Mouse (Mus musculus): Measurements from ENCODE around the gene Lrrc2. TPM values are rescaled to one million over a fixed set of nuclear protein-coding genes. Genes with fewer than 3 reads are reported as not detected.

Lrrc2 gene
- polyA plus RNA-seq, 1 experiment from 2014 or later, result not detected

- H3K4me1 ChIP-seq (ENCODE audit: control insufficient read depth, insufficient read depth, low read length), result no peaks in the 10 kb centered on the region
- no peak overlapping the region for H3K4me3 ChIP-seq (ENCODE audit: low read depth, low read length)
- H3K9me3 ChIP-seq (ENCODE audit: control insufficient read depth, low read depth, low read length), result no peaks in the 10 kb centered on the region
- no peak for ATAC-seq (ENCODE audit: insufficient number of reproducible peaks, insufficient read depth, low FRiP score, low read depth)
- H3K27me3 ChIP-seq (ENCODE audit: control insufficient read depth, insufficient read depth, low read length), result no peaks in the 10 kb centered on the region
- no peak overlapping the region for H3K4me2 ChIP-seq (replicated peaks; ENCODE audit: low read depth, low read length)
- H3K9ac ChIP-seq (replicated peaks; ENCODE audit: low read depth, low read length), result no peak overlapping the region
- no peak overlapping the region for H3K27ac ChIP-seq (ENCODE audit: low read length)
- no peaks in the 10 kb centered on the region for H3K36me3 ChIP-seq (ENCODE audit: control insufficient read depth, insufficient read depth, low read length)
- 90% methylated on average over 8 of the region's 8 CpGs for WGBS
These were observed 12.3 kb downstream of the Lrrc2 start for GRCm38 (mm10) chr9:110963566-110964115.

- H3K4me1 ChIP-seq (ENCODE audit: control insufficient read depth, insufficient read depth, low read length), result no peaks in the 10 kb centered on the region
- 89% methylated on average over 22 of the region's 22 CpGs for WGBS
- no peak overlapping the region for H3K4me3 ChIP-seq (ENCODE audit: low read depth, low read length)
- H3K36me3 ChIP-seq (ENCODE audit: control insufficient read depth, insufficient read depth, low read length), result no peaks in the 10 kb centered on the region
- H3K9ac ChIP-seq (replicated peaks; ENCODE audit: low read depth, low read length), result no peak overlapping the region
- no peaks in the 10 kb centered on the region for H3K27me3 ChIP-seq (ENCODE audit: control insufficient read depth, insufficient read depth, low read length)
- no peak for ATAC-seq (ENCODE audit: insufficient number of reproducible peaks, insufficient read depth, low FRiP score, low read depth)
- H3K4me2 ChIP-seq (replicated peaks; ENCODE audit: low read depth, low read length), result no peak overlapping the region
- H3K9me3 ChIP-seq (ENCODE audit: control insufficient read depth, low read depth, low read length), result no peaks in the 10 kb centered on the region
- no peak overlapping the region for H3K27ac ChIP-seq (ENCODE audit: low read length)
These were observed 13.9 kb downstream of the Lrrc2 start for GRCm38 (mm10) chr9:110965062-110965909.

- Histone ChIP-seq H3K27ac (ENCODE audit: low read length) (no peak overlapping the region), H3K9me3 (ENCODE audit: control insufficient read depth, low read depth, low read length) (no peaks in the 10 kb centered on the region), H3K9ac (replicated peaks; ENCODE audit: low read depth, low read length) (no peak overlapping the region), H3K4me2 (replicated peaks; ENCODE audit: low read depth, low read length) (no peak overlapping the region), H3K27me3 (ENCODE audit: control insufficient read depth, insufficient read depth, low read length) (no peaks in the 10 kb centered on the region), H3K36me3 (ENCODE audit: control insufficient read depth, insufficient read depth, low read length) (no peaks in the 10 kb centered on the region), H3K4me3 (ENCODE audit: low read depth, low read length) (no peak overlapping the region), H3K4me1 (ENCODE audit: control insufficient read depth, insufficient read depth, low read length) (no peaks in the 10 kb centered on the region)
- no peak for ATAC-seq (ENCODE audit: insufficient number of reproducible peaks, insufficient read depth, low FRiP score, low read depth)
- 80% methylated on average over 2 of the region's 2 CpGs for WGBS
These were observed 14.5 kb downstream of the Lrrc2 start for GRCm38 (mm10) chr9:110965910-110966231.

- Histone ChIP-seq H3K36me3 (ENCODE audit: control insufficient read depth, insufficient read depth, low read length) (no peaks in the 10 kb centered on the region), H3K27ac (ENCODE audit: low read length) (no peak overlapping the region), H3K9me3 (ENCODE audit: control insufficient read depth, low read depth, low read length) (no peaks in the 10 kb centered on the region), H3K27me3 (ENCODE audit: control insufficient read depth, insufficient read depth, low read length) (no peaks in the 10 kb centered on the region), H3K9ac (replicated peaks; ENCODE audit: low read depth, low read length) (no peak overlapping the region), H3K4me1 (ENCODE audit: control insufficient read depth, insufficient read depth, low read length) (no peaks in the 10 kb centered on the region), H3K4me3 (ENCODE audit: low read depth, low read length) (no peak overlapping the region), H3K4me2 (replicated peaks; ENCODE audit: low read depth, low read length) (no peak overlapping the region)
- 90% methylated on average over 11 of the region's 11 CpGs for WGBS
- no peak for ATAC-seq (ENCODE audit: insufficient number of reproducible peaks, insufficient read depth, low FRiP score, low read depth)
These were observed 28.1 kb downstream of the Lrrc2 start for GRCm38 (mm10) chr9:110979411-110979810.

- H3K4me2 ChIP-seq (replicated peaks; ENCODE audit: low read depth, low read length), result no peak overlapping the region
- H3K36me3 ChIP-seq (ENCODE audit: control insufficient read depth, insufficient read depth, low read length), result no peaks in the 10 kb centered on the region
- H3K27ac ChIP-seq (ENCODE audit: low read length), result no peak overlapping the region
- H3K9ac ChIP-seq (replicated peaks; ENCODE audit: low read depth, low read length), result no peak overlapping the region
- H3K27me3 ChIP-seq (ENCODE audit: control insufficient read depth, insufficient read depth, low read length), result no peaks in the 10 kb centered on the region
- ATAC-seq (ENCODE audit: insufficient number of reproducible peaks, insufficient read depth, low FRiP score, low read depth), result no peak
- H3K4me3 ChIP-seq (ENCODE audit: low read depth, low read length), result no peak overlapping the region
- no peaks in the 10 kb centered on the region for H3K4me1 ChIP-seq (ENCODE audit: control insufficient read depth, insufficient read depth, low read length)
- no peaks in the 10 kb centered on the region for H3K9me3 ChIP-seq (ENCODE audit: control insufficient read depth, low read depth, low read length)
- 59% methylated on average over 4 of the region's 4 CpGs for WGBS
These were observed 31.0 kb downstream of the Lrrc2 start for GRCm38 (mm10) chr9:110982351-110982750.

GRCm38 (mm10) chr9:110984096-110984495 lies 32.8 kb downstream of the Lrrc2 start:
- ATAC-seq (ENCODE audit: insufficient number of reproducible peaks, insufficient read depth, low FRiP score, low read depth), result no peak
- Histone ChIP-seq H3K36me3 (ENCODE audit: control insufficient read depth, insufficient read depth, low read length) (no peaks in the 10 kb centered on the region), H3K27me3 (ENCODE audit: control insufficient read depth, insufficient read depth, low read length) (no peaks in the 10 kb centered on the region), H3K27ac (ENCODE audit: low read length) (no peak overlapping the region), H3K4me2 (replicated peaks; ENCODE audit: low read depth, low read length) (no peak overlapping the region), H3K9ac (replicated peaks; ENCODE audit: low read depth, low read length) (no peak overlapping the region), H3K4me3 (ENCODE audit: low read depth, low read length) (no peak overlapping the region), H3K4me1 (ENCODE audit: control insufficient read depth, insufficient read depth, low read length) (no peaks in the 10 kb centered on the region), H3K9me3 (ENCODE audit: control insufficient read depth, low read depth, low read length) (no peaks in the 10 kb centered on the region)
- WGBS, result 94% methylated on average over 9 of the region's 9 CpGs

GRCm38 (mm10) chr9:110985541-110985940 lies 34.2 kb downstream of the Lrrc2 start:
- no peak for ATAC-seq (ENCODE audit: insufficient number of reproducible peaks, insufficient read depth, low FRiP score, low read depth)
- 95% methylated on average over 5 of the region's 5 CpGs for WGBS
- no peaks in the 10 kb centered on the region for H3K4me1 ChIP-seq (ENCODE audit: control insufficient read depth, insufficient read depth, low read length)

GRCm38 (mm10) chr9:110985951-110986350 lies 34.6 kb downstream of the Lrrc2 start:
- WGBS, result 89% methylated on average over 8 of the region's 8 CpGs
- H3K9ac ChIP-seq (replicated peaks; ENCODE audit: low read depth, low read length), result no peak overlapping the region
- no peak overlapping the region for H3K4me3 ChIP-seq (ENCODE audit: low read depth, low read length)
- no peaks in the 10 kb centered on the region for H3K27me3 ChIP-seq (ENCODE audit: control insufficient read depth, insufficient read depth, low read length)
- no peak overlapping the region for H3K27ac ChIP-seq (ENCODE audit: low read length)
- no peaks in the 10 kb centered on the region for H3K9me3 ChIP-seq (ENCODE audit: control insufficient read depth, low read depth, low read length)
- H3K4me2 ChIP-seq (replicated peaks; ENCODE audit: low read depth, low read length), result no peak overlapping the region
- H3K4me1 ChIP-seq (ENCODE audit: control insufficient read depth, insufficient read depth, low read length), result no peaks in the 10 kb centered on the region
- no peaks in the 10 kb centered on the region for H3K36me3 ChIP-seq (ENCODE audit: control insufficient read depth, insufficient read depth, low read length)
- no peak for ATAC-seq (ENCODE audit: insufficient number of reproducible peaks, insufficient read depth, low FRiP score, low read depth)

More at GRCm38 (mm10) chr9:110985541-110985940, 34.2 kb downstream of the Lrrc2 start:
- Histone ChIP-seq H3K4me2 (replicated peaks; ENCODE audit: low read depth, low read length) (no peak overlapping the region), H3K9ac (replicated peaks; ENCODE audit: low read depth, low read length) (no peak overlapping the region), H3K27ac (ENCODE audit: low read length) (no peak overlapping the region), H3K4me3 (ENCODE audit: low read depth, low read length) (no peak overlapping the region), H3K27me3 (ENCODE audit: control insufficient read depth, insufficient read depth, low read length) (no peaks in the 10 kb centered on the region), H3K9me3 (ENCODE audit: control insufficient read depth, low read depth, low read length) (no peaks in the 10 kb centered on the region), H3K36me3 (ENCODE audit: control insufficient read depth, insufficient read depth, low read length) (no peaks in the 10 kb centered on the region)
